Mouse (Mus musculus) erythroblast, adult 5-6 weeks (primary cell): ENCODE results near the gene Ldlrad3. TPM values are rescaled to one million over a fixed set of nuclear protein-coding genes. Genes with fewer than 3 reads are reported as not detected.

Experiments used
- ATAC-seq: replicated peaks from 2 replicates; pipeline ENCODE4 v1.8.0; 2016; ENCODE audit warnings: moderate number of reproducible peaks, mild to moderate bottlenecking, moderate TSS enrichment, inconsistent platforms; ENCODE audit not compliant: poor library complexity, low FRiP score, severe bottlenecking
- total RNA-seq, 2 experiments: library from RNA; stranded (forward) in 1 of 2; stranded (reverse) in 1 of 2; fragments of 150-400 nt in 1 of 2; fragments of 200-764, 138-1000 nt in 1 of 2; gene quantifications; 2 replicates each; pipeline versions ENCODE4 v1.2.3 to v1.2.4; 2015 to 2017; ENCODE audit warnings: low replicate concordance in 2 of 2

Ldlrad3 gene
- total RNA-seq, 2 experiments from 2014 or later: 6.2 to 7.7 TPM

DNA sequence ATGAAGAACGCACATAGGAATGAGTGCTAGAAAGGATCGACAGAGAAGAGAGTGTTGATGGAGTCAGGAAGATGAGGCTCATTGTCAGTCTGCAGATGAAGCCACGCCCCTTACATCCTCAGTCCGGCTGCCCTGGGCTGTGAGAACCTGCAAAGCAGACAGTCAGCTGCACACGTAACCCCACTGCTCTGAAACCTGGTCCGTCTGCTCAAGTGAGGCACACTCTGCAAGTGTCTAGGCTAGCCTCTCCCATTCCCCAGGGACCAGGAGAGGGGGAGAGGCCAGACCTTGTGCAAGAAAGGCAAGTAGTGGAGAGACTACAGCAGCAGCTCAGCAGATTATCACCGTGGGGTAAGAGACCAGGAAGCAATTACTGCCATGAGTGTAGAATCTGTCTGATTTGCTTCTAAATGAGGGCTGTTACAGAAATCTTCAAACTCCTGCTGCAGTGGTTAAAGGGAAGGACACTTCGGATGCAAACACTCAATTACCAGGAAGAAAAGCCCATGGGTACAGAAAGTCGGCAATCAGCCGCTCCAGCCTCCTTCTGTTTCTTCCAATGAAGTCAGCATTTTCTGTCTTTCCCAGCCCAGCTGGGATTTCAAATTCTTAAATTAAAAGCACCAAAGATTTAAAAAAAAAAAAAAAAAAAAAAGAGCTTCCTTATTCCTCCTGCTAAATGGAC, 136.2 kb downstream of the Ldlrad3 start:
- no peak for ATAC-seq

DNA sequence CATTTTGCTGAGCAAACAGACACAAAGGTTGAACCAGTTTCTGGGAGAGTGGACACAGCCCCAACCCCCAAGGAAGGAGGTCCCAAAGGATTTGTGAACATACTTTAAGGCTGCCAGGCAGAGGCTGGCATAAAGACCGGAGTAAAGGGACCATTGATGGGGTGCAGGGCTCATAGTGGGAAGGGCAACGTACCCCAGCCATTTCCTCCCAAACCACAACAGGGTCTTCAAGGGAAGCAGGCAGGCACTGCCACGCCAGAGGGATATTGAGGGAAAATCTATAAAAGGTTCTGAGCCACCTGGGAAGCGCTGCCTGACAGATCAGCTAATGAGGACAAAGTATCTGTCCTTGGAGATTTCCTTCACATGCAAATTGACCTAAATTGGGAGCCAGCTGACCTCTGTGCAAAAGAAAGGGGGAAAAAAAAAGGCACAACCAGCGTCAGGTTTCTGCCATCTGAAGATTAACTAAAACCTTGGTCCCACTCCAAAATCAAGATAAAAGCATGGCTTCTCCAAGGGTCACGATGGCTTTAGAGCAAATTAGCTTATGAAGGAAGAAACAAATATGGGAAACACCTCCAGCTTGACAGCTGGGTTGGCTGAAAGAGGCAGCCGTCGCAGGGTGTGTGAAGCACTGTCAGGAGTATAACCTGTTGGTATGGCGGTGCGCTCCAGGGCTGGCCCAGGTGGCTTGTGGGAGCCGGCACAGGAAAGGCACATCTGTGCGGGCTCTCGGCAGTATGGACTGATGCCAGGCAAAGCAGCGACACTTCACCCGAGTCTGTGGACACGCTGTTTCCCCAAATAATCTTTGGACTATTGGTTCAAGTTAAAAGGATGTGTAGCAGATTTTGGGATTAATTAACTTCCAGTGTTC, 137.6 kb downstream of the Ldlrad3 start:
- no peak for ATAC-seq

DNA sequence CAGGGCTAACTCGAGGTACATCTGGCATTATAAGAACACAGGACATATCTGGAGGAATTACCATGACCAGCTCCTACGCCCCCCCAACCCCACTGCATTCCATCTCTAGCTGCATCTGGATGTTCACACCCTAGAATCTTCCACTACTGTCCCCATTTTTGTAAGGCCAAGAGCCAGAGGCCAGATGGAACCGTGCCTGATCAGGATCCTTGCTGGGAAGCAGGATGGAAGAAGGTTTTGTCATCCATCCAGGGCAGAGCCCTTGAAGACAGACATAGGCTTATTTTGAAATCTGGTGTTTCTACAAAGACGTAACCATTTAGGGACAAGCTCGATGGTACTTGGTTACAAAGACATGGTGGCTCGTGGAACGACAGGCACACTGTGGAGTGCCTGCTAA, 139.7 kb downstream of the Ldlrad3 start:
- no peak for ATAC-seq

DNA sequence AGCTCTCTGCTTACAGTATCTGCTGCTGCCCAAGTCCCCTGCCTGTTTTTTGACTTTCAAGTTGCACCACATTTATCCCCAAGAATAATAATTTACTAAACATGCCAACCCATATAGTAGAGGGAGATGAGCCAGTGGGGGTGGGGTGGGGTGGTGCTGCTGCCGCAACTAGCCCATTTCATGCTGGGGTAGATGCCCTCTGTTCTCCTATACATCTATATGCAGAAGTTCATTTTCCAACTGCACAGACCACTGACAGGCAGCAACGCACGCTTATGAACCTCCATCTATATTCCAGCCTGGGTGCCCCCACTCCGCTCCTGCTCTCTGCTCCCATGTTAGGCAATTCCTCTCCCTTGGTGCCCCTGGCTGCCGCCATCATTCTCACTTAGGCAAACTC, 145.7 kb downstream of the Ldlrad3 start:
- ATAC-seq: no peak

DNA sequence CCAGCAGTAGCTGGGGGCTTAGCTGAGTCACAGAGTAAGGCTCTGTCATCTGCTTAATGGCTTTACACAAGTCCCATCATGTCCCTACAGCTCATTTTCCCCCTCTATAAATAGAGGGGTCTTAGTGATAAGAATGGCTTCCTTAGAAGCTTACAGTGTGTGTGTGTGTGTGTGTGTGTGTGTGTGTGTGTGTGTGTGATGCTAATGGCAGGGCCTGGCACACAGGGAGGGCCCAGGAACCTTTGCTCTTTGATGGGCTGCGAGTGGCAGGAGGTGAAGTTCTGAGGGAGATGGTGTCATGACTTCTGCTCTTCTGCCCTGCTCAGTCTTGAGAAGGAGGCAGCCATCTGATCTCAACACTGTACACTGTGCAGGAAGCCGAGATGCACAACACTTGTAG, 146.2 kb downstream of the Ldlrad3 start:
- no peak for ATAC-seq

DNA sequence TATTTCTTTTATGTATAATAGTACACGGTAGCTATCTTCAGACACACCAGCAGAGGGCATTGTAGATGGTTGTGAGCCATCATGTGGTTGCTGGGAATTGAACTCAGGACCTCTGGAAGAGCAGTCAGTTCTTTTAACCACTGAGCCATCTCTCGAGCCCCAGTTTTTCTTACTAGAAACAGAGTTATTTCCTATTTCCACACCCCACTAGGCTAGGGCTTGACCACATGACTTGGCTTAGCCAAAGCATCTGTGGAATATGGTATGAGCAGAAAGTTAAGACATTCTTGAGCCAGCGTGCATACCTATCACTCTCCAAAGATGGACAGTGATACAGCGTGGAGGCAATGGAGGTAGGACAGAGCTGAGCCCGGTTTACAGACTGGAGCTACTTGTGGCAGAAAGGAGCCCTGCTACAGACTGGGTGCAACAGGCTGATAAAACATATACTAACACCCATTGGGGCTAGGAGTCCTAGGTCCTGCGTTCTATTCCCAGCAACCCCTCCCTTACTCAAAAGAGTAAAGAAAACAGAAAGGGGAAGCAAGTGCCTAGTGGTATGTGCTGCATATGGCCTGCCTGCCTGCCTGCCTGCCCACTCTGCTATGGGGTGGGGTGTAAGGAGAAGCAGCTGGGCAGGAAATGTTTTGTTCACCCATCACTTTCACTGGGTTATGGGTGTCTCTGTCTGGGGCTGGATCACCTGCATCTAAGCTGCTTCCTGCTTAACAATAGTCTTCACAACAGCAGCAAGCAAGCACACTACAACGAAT, 147.1 kb downstream of the Ldlrad3 start:
- ATAC-seq: no peak

DNA sequence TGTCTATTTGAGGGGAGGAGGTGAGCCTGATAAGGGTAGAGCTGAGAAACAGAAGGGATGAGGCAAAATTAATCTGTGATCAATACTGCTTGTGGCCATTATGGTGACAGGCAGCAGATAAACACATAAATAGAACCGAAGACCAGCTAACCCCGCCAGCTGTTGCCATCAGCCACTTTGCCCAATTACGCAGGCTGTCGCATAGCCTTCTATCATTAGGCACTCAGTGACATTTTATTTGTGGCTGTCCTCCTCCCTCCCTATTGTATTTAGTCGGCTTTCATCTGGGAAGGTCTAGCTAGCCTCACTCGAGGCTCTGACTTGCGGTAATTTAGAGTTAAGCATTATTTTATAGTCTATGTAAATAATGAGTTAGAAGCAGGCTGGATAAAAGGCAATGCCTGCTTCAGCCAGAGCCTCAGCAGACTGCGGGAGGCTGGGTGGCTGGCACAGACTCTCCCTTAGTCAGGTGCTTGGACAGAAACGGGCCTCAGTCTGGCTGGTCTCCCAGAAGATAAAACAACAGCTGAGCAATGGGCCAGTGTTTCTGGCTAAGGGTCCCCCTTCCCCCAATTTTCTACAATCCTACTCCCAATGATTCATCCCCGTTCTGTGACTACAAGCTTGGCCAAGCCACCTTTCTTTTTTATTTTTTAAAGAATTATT, 147.8 kb downstream of the Ldlrad3 start:
- ATAC-seq: no peak

DNA sequence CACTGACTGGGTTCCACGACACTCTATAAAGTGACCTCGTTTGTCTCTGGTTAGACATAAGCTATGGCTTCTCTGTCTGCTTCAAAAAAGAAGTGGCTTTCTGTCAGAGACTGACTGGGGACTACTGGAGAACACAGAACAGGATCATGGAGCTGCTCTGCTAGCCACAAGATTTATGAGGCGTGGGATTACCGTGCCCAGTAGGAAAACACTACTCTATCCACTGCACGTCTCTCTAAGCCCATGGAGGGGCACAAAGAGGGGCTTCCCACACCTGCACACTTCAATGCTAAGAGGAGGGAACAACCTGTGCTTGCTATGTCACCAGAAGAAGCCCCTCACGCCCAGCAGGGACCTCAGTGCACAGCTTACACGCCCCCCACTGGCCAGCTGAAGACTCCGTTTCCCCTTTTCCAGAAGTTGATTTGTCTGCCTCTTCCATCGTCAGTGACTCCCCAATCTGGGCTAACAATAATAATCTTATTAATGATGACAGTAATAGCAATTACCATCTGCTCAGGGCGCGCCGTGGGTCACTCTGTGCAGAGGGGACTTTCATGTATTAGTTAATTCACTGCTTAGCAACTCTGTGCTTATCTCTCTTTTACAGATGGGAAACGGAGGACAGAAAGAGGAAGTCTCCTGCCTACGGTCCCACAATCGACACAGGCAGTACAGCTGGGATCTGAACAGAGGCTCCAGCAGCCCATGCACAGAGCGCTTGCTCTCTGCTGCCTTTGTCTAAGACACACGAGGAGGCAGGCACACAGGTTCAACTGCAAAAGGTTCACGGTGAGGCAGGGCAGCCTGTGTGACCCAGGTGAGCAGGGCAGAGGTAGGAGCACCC, 149.3 kb downstream of the Ldlrad3 start:
- ATAC-seq: no peak

DNA sequence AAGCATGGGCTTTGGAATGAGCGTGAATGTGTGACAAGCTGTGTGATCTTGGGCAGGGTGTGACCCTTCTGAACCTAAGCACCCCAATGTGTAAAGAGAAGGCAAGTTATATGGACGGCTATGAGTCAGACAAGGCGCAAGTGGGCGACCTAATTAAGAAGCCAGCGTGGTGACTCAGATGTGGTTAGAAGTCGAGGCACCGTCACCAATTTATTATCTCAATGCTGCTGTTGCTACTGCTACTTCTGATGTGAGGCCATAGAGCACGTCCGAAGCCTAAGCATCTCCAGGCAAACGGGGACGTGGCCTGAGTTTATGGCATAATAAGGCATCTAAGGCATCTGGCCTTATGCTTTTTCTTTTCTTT, 151.7 kb downstream of the Ldlrad3 start:
- no peak for ATAC-seq

DNA sequence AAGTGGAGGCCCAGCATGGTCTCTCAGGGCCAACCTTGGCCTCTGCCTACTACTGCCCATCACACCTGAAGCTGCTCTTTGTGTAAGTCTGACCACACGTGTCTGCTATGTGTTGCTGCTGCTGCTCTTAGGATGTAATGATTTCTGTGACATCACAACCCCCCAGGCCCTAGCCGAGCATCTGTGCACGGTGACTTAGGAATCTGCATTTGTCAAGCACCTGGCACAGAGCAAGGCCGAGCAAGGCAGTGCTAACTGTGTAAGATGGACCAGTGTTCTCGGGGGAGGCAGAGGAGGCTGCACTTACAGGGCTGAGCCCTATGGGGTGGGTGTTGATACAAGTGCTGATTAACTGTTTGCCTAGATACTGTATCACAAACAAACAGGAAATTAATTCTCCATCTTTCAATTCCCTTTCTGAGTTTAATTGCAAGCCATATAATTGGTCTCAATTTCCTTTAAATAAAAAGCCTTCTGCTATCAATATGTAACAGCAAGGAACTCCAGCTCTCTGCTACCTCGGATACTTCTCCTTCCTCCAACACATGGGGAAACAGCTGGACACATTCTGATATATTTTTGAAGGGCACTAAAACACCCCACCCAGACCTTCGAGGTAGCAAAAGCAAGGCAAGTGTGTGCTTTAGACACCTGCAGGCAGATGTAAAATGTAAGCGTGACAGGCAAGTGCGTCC, 152.2 kb downstream of the Ldlrad3 start:
- no peak for ATAC-seq

DNA sequence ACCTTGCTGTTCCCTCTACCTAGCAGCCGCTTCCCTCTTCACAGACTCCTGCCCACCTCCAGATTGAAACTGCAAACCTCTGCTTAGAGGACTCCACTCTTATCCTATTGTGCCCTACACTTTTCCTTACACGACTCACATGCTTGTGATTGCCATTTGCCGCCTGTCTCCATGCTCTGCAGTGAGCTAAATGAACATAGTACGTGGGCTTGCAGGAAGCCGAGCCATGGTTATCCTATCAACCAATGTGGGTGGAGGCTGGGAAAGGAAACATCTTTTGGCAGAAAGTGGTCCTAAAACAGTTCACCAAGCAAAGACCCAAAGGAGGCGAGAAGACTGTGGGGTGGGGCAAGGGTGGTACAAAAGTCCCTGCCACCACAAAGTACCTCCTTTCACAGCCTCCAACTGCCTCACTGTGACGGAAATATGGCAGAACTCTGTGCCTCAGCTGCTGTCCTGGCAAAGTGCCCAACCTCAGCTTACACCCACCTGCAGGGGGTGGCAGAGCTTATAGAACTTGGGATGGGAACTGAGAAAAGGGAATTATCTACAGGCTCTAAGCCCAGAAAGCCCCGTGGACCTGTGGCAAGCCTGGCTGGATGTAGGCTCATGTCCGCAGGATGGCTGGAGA, 153.4 kb downstream of the Ldlrad3 start:
- ATAC-seq: no peak

DNA sequence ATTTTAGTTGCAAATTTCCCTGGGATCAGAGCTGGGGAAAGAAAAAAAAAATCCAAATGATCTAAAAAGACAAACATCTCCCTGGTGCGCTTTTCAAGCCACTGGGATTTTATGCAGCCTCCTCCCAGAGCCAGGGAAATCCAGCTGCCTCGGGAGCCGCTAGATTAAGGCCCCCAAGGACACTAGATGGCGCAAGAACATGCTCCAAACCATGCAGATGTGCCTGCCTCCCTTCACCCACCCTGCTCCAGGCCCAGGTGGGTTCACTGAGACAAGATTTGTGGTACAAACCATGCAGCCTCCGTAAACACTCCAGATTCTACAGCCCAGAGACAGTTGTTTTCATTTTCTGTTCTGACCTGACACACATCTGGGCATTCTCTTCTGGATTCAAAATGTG, 155.5 kb downstream of the Ldlrad3 start:
- no peak for ATAC-seq

DNA sequence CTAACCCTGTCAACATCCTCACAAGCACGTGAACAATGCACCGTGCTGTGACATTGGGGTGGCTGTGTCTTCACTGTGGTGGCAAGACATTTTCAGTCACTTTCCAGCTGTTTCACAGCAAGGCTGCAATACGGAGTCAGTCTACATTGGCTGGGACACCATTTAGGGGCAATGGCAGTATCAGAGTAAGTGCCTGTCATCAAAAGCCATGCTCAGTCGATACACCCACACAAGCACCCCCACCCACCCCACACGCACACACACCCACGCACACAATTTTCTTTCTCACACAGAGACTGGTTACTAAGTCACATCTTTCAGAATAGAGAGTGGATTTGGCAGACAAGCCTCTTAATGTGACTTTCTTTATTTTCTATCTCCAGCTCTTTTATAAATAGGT, 156.0 kb downstream of the Ldlrad3 start:
- ATAC-seq: no peak

DNA sequence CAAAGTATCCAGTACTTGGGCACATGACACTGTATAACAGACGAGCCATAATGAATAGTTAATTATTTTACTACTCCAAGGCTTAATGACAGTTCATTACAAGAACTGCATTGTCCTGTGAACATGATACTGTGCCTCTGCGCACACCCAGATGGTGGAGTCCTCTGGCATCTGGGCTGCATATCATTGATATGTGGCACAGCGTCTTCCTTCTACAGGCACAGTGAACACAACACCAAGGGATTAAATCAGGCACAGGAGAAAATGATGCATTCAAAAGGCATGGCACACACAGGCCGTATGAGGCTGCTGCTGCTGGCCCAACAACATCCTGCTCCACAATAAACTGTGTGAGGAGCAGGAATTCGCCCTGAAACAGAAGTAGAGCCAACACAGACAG, 156.5 kb downstream of the Ldlrad3 start:
- no peak for ATAC-seq

DNA sequence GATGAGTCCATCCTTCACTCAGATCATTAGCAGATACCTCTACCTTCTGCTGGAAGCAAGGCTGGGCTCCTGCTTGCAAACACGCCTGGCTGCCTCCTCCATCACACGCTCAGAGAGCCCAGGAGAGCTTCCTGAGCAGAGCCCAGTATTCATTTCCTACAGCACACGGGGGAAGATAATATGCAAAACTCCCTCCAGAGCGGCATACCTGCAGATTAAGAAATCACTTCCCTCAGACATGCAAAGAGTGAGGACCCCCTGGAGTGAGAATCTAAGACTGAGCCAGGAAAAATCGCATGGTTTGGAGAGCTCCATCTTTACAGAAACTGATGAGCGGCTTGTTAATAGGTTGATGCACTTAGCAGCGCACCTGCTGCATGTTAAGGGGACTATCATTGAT, 158.9 kb downstream of the Ldlrad3 start:
- no peak for ATAC-seq

DNA sequence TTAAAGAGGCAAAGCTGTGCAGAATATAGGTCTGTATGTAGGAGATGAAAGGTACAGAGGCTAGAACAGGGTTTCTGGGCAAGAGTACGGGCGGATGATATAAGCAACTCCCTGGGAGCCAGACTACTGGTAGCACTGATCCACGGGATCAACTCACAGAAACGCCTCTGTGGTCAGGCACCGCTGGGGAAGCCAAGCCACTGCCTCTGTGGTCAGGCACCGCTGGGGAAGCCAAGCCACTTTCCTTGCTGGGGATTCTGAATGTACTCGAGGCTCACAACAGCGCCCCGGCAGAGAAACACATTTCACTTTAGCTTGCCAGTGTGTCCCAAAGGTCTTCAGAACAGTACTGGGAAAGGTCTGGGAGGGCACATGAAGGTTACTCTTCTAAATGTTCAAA, 160.0 kb downstream of the Ldlrad3 start:
- no peak for ATAC-seq

DNA sequence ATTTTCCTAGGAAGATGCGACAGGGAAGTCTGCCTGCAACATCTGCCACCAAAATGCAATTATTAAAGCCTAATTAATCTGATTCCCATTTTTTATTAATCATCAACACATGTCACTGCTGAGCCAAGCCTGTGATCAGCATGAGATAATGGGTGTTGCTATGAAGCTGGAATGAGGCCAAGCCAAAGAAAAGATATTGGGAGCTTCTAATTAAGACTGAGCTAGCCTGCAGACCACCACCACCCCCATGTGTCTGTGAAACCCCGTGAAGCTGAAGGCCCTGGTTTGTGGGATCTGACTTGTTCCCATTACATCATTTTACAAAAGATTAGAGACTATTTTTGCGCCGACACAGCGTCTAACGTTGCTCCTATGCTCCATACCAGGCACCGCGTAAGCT, 161.7 kb downstream of the Ldlrad3 start:
- ATAC-seq: no peak

DNA sequence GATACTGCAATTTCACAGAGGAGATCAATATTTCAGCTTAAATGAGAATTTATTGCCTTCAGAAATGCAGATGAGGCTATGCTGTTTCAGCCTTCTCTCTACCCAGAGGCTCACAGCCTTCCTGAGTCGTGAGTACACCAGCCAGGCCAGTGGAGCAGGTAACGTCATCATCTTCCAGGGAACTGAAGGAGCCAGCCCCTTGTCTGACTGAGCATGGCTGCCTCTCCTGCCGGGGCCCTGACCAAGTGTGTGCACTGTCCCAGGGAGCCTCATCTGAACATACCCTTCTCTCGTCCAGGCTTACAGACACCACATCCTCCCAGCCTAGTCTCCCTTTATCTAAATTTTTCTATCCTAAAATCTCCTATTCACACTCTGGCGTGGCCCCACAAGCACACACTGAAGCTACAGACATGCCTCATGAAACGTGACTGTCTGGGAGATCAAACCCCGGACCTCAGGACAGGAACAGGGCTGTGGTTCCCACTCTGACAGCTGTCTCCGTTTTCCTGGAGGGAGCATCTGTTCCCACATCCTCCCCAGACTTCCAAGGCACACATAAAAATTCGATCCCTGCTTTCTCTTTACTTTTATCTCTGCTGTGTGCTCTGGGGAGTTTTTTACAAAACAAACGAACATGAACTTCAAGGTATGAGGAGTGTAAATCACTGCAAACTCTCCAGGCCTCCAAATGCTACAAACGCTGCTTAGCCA, 164.7 kb downstream of the Ldlrad3 start:
- no peak for ATAC-seq
